Mouse (Mus musculus) layer of hippocampus, adult 2 months (tissue): Measurements from ENCODE around the gene Otud6a. TPM values are rescaled to one million over a fixed set of nuclear protein-coding genes. Genes with fewer than 3 reads are reported as not detected.

Experiments
- DNase-seq, 2 experiments: peaks; one replicate each; pipeline ENCODE4 v3.0.0; 2022; ENCODE audit warnings: low spot score in 2 of 2
- H3K27ac ChIP-seq: fragments of 200-600 bp; 2 replicates; pipeline ENCODE4 v1.8.1; 2022
- H3K4me3 ChIP-seq: fragments of 200-600 bp; 2 replicates; pipeline ENCODE4 v1.8.1; 2022; ENCODE audit warnings: mild to moderate bottlenecking
- CTCF ChIP-seq: fragments of 200-600 bp; conservative IDR thresholded peaks from 2 replicates; pipeline ENCODE4 v1.8.1; 2022; ENCODE audit warnings: antibody characterized with exemption, mild to moderate bottlenecking, moderate library complexity
- microRNA-seq, 2 experiments: library from miRNA; unstranded; fragments of <30 nt; microRNA quantifications; one replicate each; pipeline ENCODE4 v1.2.0; 2021
- total RNA-seq, 2 experiments: library from RNA; stranded (reverse); gene quantifications; 2 replicates each; pipeline ENCODE4 v1.2.3; 2021

Otud6a gene
- total RNA-seq, 2 experiments from 2014 or later = not detected

DNA sequence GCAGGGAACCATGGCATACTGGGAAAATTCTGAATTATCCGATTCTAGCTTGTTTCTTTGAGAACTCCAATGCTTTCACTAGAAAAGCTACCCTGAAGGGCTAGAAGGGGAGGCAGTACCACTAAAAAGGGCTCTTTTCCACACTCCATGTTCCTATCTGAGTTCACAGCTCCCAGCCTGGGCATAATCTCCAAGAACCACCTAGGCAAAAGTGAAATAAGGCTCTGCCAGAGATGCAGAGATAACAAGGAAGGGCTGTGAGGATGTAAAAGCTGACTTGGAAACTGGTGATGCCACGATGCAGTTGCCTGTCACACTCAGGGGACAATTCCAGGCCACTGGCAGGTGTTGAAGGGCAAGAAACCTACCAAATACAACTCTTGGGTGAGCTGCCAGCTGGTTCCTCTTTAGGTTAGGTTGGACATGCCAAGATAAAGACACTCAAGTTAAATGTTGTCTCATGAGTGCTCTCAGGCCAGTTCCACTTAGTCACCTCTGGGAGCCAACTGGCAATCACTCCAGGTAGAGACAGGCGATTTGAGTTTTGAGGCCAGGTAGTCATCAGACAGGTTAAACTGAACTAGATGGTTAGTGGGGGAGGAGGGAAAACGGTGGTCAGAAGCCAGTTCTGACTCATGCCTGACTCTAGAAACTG is 46.9 kb downstream of the Otud6a start:
- no peak for DNase-seq
- Histone ChIP-seq H3K4me3 (no peak overlapping the region), H3K27ac (no peak overlapping the region)
- no peak for TF ChIP-seq CTCF

Small RNAs within 50 kb of the gene (microRNA-seq; reads per million reads assigned to microRNA genes)
- 2,775 to 3,562 reads per million in 2 experiments for gene Mir676

Other genes starting within 250 kb of the Otud6a start
- gene Awat2, start 13.7 kb downstream of the Otud6a start, total RNA-seq = under 1 TPM; 0.22 to 0.31 TPM
- gene Igbp1, start 65.3 kb downstream of the Otud6a start, total RNA-seq = 10 to 100 TPM; 37.3 to 38.8 TPM
- under 1 TPM; 0.33 to 0.39 TPM for gene Dgat2l6, start 95.8 kb downstream of the Otud6a start, total RNA-seq
- not detected for gene Awat1, start 143.2 kb downstream of the Otud6a start, total RNA-seq
- gene P2ry4, start 165.9 kb downstream of the Otud6a start, total RNA-seq = not detected
- gene Arr3, start 176.5 kb downstream of the Otud6a start, total RNA-seq = under 1 TPM in 1 of 2 experiments, not detected in 1; 0.41 TPM
- under 1 TPM; 0.61 to 0.77 TPM for gene Kif4, start 196.7 kb downstream of the Otud6a start, total RNA-seq
- gene Pdzd11, start 197.6 kb downstream of the Otud6a start, total RNA-seq = 10 to 100 TPM; 39.0 to 43.5 TPM